Mouse (Mus musculus) lung, adult 2 months (tissue): ENCODE data around the gene Ambp.

Source experiments
- CTCF ChIP-seq: fragments of 200-500 bp; IDR thresholded peaks from 2 replicates; pipeline ENCODE4 v1.5.1; 2011; ENCODE audit warnings: mild to moderate bottlenecking, low read length, control low read depth; ENCODE audit not compliant: insufficient read depth
- POLR2A ChIP-seq: fragments of 200-500 bp; IDR thresholded peaks from 2 replicates; pipeline ENCODE4 v1.6.1; 2011; ENCODE audit warnings: low read depth, mild to moderate bottlenecking, control low read depth, low read length, borderline replicate concordance; ENCODE audit errors: extremely low read depth

DNA sequence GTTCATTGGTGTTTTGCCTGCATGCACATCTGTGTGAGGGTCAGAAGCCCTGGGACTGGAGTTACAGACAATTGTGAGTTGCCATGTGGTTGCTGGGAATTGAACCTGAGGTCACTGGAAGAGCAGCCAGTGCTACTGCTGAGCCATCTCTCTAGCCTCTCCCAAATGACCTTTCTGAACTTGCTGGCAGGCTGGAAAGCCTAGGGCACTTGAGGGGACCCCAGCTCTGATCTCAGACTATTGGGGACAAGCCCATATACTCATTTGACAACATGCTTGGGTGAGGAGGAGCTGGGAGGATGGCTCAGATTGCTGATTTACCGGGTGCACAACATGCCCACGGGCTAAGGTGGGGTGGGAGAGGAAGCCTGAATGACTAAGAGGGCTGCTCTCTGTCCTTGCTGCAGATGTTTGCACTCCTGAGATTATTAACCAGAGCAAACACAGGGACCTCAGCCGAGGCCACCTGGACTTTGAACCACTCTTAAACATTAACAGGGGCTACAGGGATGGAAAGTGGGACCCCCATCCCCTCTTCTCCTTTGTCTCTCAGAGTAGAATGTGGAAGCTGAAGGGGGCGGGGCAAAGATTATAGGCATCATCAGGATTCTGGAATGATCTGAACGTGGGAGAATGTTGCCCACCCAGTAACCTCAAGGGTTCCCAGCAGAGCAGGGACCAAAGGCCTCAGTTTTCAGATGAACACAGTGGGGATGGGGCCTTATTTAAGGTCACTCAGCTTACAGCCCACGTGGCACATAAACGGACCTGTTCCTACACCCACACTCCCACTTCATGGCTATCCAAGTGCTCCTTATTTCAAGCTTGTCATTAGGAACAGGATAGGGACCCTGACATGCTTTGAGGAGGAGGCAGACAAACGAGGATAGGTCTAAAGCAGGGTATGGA, 2.4 kb upstream of the Ambp start:
- TF ChIP-seq CTCF (no peak), POLR2A (no peak)
